Mouse (Mus musculus) hindbrain, embryonic 11.5 days (tissue): ENCODE data around the gene Ctsk. TPM values are rescaled to one million over a fixed set of nuclear protein-coding genes. Genes with fewer than 3 reads are reported as not detected.
"Not testable (repeated sequence)": the region's sequence is repeated elsewhere in the genome, so short reads cannot be mapped to it uniquely, and the experiment has no call there.

Experiments used
- ATAC-seq: fragments of 200-750 bp; cut with Nextera tagmentation; 2 replicates; pipeline ENCODE4 v1.8.0; 2017; ENCODE audit warnings: mild to moderate bottlenecking, moderate TSS enrichment, moderate library complexity; ENCODE audit not compliant: low FRiP score
- DNase-seq: peaks from one replicate; pipeline ENCODE4 v3.0.0-alpha.2; 2015; ENCODE audit warnings: low spot score
- H3K27ac ChIP-seq: fragments of 300-500 bp; sonication (generic); 2 replicates; pipeline ENCODE4 v1.5.1; 2014; ENCODE audit warnings: mild to moderate bottlenecking, low read depth, low read length
- H3K27me3 ChIP-seq: fragments of 300-500 bp; sonication (generic); 2 replicates; pipeline ENCODE4 v1.6.1; 2014; ENCODE audit warnings: mild to moderate bottlenecking, low read length, moderate library complexity, mixed read lengths; ENCODE audit not compliant: control insufficient read depth, insufficient read depth
- H3K36me3 ChIP-seq: fragments of 300-500 bp; sonication (generic); 2 replicates; pipeline ENCODE4 v1.6.1; 2014; ENCODE audit warnings: mild to moderate bottlenecking, low read length, moderate library complexity, mixed read lengths; ENCODE audit not compliant: control insufficient read depth, insufficient read depth
- H3K4me1 ChIP-seq: fragments of 300-500 bp; sonication (generic); replicated peaks from 2 replicates; pipeline ENCODE4 v1.6.1; 2014; ENCODE audit warnings: low read length, mixed read lengths; ENCODE audit not compliant: control insufficient read depth, insufficient read depth
- H3K4me2 ChIP-seq: fragments of 300-500 bp; sonication (generic); replicated peaks from 2 replicates; pipeline ENCODE4 v1.6.1; 2014; ENCODE audit warnings: mild to moderate bottlenecking, low read depth, low read length
- H3K4me3 ChIP-seq: fragments of 300-500 bp; sonication (generic); 2 replicates; pipeline ENCODE4 v1.5.1; 2014; ENCODE audit warnings: low read depth, low read length
- H3K9ac ChIP-seq: fragments of 300-500 bp; sonication (generic); 2 replicates; pipeline ENCODE4 v1.6.1; 2014; ENCODE audit warnings: low read depth, low read length
- H3K9me3 ChIP-seq: fragments of 300-500 bp; sonication (generic); 2 replicates; pipeline ENCODE4 v1.6.1; 2016; ENCODE audit warnings: low read length; ENCODE audit not compliant: control insufficient read depth
- WGBS: fragments of 180-500 bp; shearing (Covaris S2); extraction: QIAGEN DNeasy Blood & Tissue Kit; methylation state at CpG from one replicate; pipeline ENCODE4 v1.1.7; 2014; 5-methylcytosine and 5-hydroxymethylcytosine counted together
- polyA plus RNA-seq: library from polyadenylated mRNA; unstranded; fragments of >200 nt; fragmentation: Nextera tagmentation; extraction: Ambion mirVana; gene quantifications from 2 replicates; pipeline ENCODE4 v1.2.1, GENCODE M21; 2014

Gene Ctsk
- polyA plus RNA-seq, 1 experiment from 2014 or later: 10.3 TPM

DNA sequence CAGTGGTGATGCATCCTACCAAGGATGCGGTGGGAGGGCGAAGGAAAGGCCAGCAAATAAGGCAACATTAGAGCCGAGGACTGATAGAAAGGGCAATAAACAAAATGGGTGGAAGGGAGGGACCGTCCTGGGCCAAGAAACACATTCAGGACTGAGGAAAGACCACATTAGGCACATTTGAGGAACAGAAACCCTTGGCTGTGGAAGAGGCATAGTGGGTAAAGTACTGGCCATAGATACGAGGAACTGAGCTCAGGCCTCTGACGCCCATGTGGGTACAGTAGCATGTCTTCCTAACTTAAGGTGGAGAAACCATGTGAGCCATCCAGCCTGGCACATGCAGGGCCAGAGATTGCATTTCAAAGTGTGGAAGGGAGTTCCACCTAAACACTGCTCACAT is 30.8 kb downstream of the Ctsk start:
- Histone ChIP-seq H3K9me3 (no peaks in the 10 kb centered on the region), H3K4me1 (no peaks in the 10 kb centered on the region), H3K4me3 (no peak overlapping the region), H3K4me2 (no peak overlapping the region), H3K27me3 (no peaks in the 10 kb centered on the region), H3K36me3 (no peaks in the 10 kb centered on the region), H3K9ac (no peak overlapping the region), H3K27ac (no peak overlapping the region)
- ATAC-seq: no peak
- 89% methylated on average over 6 of the region's 6 CpGs for WGBS
- DNase-seq: no peak

DNA sequence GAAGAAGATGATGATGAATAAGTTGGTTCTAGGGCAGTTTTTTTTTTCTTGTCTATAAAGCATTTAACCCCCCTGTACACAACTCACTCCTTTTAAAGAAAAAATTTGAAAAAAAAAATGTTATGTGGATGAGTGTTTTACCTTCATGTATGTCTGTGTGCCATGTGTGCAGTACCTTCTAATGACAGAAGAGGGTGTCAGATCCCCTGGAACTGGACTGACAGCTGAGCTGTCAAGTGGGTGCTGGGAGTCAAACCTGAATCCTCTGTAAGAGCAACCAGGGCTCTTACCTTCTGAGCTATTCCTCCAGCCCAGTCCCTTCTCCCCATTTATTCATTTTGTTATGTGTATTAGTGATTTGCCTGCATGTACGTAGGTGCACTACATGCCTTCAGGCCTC is 32.0 kb downstream of the Ctsk start:
- no peaks in the 10 kb centered on the region for H3K36me3 ChIP-seq
- H3K4me1 ChIP-seq: no peaks in the 10 kb centered on the region
- H3K4me2 ChIP-seq: no peak overlapping the region
- no peak overlapping the region for H3K9ac ChIP-seq
- no peak overlapping the region for H3K4me3 ChIP-seq
- no peaks in the 10 kb centered on the region for H3K27me3 ChIP-seq
- no peaks in the 10 kb centered on the region for H3K9me3 ChIP-seq
- no peak overlapping the region for H3K27ac ChIP-seq
- 96% methylated on average over 1 of the region's 1 CpGs for WGBS
- ATAC-seq (no peak), DNase-seq (no peak)

DNA sequence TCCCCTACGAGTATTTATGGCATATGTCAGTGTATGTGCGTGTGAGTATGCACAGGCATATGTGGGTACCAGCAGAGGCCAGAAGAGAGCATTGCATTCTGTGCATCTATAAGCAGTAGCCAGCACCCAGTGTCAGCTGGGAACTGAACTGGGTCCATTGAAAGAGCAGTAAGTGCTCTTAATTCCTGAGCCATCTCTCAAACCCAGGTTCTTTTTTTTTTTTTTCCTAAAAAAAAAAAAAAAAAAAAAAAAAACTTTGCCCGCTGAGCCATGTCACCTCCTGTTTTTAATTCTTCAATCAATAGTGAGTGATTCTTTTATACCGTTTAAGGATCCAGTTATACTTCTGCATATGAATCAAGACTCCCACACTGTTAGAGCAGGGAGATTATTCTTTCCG is 34.3 kb downstream of the Ctsk start:
- H3K4me3 ChIP-seq: no peak overlapping the region
- no peak overlapping the region for H3K4me2 ChIP-seq
- H3K36me3 ChIP-seq: no peaks in the 10 kb centered on the region
- no peak overlapping the region for H3K9ac ChIP-seq
- no peaks in the 10 kb centered on the region for H3K9me3 ChIP-seq
- H3K4me1 ChIP-seq: no peaks in the 10 kb centered on the region
- no peak overlapping the region for H3K27ac ChIP-seq
- no peaks in the 10 kb centered on the region for H3K27me3 ChIP-seq
- 91% methylated on average over 5 of the region's 5 CpGs for WGBS
- ATAC-seq (no peak), DNase-seq (no peak)

DNA sequence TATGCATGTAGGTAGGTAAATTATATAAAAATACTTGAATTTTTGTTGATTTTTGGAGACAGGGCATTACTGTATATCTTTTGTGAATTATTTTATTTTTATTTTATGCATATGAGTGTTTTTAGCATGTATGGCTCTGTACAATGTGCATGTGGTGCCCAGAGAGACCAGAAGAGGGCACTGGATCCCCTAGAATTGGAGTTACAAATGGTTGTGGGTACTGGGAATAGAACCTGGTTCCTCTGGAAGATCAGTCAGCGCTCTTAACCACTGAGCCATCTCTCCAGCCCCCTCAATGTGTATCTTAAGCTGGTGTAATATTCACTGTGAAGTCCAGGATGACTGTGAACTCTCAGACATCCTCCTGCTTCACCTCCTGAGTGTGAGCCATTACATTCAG is 35.9 kb downstream of the Ctsk start:
- Histone ChIP-seq H3K4me2 (no peak overlapping the region), H3K27me3 (no peaks in the 10 kb centered on the region), H3K4me3 (no peak overlapping the region), H3K9me3 (no peaks in the 10 kb centered on the region), H3K27ac (no peak overlapping the region), H3K9ac (no peak overlapping the region), H3K4me1 (no peaks in the 10 kb centered on the region), H3K36me3 (no peaks in the 10 kb centered on the region)
- 85% methylated on average over 1 of the region's 1 CpGs for WGBS
- no peak for DNase-seq
- no peak for ATAC-seq

DNA sequence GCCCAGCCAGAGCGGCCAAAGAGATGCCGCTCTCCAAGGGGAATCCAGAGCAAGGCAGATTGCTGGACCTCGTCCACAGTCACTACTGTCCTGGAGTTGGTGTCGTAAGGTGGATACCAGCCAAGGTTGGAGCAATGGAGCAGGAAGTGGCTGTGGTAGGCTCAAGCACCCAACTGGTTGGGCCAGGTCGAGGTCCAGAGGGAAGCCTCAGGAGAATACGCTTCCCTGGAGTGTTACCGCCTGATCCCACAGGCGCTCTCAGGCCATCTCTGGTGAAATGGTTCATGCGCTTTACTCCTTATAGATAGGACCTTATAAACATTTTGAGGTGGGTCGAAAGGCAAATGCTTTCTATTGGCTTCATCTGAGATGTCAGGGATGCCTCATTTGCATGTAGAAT is 39.9 kb downstream of the Ctsk start:
- WGBS: 90% methylated on average over 10 of the region's 10 CpGs
- H3K9me3 ChIP-seq: no peaks in the 10 kb centered on the region
- H3K4me2 ChIP-seq: no peak overlapping the region

DNA sequence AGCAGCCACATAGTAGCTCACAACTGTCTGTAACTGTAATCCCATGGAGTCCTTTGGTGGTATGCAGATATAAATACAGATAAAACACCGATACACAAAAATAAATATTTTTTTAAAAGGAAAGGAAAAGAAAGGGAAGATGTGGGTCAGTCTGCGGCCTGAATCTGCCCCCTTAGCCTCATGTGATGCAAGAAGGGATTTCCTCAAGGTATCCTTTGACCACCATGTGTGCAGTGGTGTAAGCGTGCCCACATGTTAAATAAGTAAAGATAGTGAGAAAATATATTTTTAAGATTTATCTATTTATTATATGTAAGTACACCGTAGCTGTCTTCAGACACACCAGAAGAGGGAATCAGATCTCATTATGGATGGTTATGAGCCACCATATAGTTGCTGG is 40.8 kb downstream of the Ctsk start:
- Histone ChIP-seq H3K27me3 (no peaks in the 10 kb centered on the region), H3K4me1 (no peaks in the 10 kb centered on the region), H3K27ac (no peak overlapping the region), H3K9me3 (no peaks in the 10 kb centered on the region), H3K9ac (no peak overlapping the region), H3K36me3 (no peaks in the 10 kb centered on the region), H3K4me3 (no peak overlapping the region), H3K4me2 (no peak overlapping the region)
- DNase-seq (no peak), ATAC-seq (no peak)
- WGBS: 96% methylated on average over 4 of the region's 4 CpGs

More for the DNA sequence above, 39.9 kb downstream of the Ctsk start:
- Histone ChIP-seq H3K27me3 (no peaks in the 10 kb centered on the region), H3K4me3 (no peak overlapping the region), H3K27ac (no peak overlapping the region), H3K36me3 (no peaks in the 10 kb centered on the region), H3K4me1 (no peaks in the 10 kb centered on the region), H3K9ac (no peak overlapping the region)
- no peak for ATAC-seq
- DNase-seq: no peak

DNA sequence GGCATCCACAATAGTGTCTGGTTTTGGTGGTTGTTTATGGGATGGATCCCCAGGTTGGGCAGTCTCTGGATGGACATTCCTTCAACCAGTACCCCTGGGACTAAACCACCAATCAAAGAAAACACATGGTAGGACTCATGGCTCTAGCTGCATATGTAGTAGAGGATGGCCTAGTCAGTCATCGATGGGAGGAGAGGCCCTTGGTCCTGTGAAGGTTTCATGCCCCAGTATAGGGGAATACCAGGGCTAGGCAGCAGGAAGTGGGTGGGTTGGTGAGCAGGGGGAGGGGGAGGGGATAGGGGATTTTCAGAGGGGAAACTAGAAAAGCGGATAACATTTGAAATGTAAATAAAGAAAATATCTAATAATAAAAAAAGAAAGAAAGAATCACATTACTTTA is 42.1 kb downstream of the Ctsk start:
- DNase-seq, H3K4me3 ChIP-seq, H3K4me1 ChIP-seq, H3K27ac ChIP-seq, H3K27me3 ChIP-seq, H3K4me2 ChIP-seq, H3K9ac ChIP-seq, H3K9me3 ChIP-seq, H3K36me3 ChIP-seq, ATAC-seq: not testable (repeated sequence)
- WGBS: 87% methylated on average over 2 of the region's 2 CpGs

DNA sequence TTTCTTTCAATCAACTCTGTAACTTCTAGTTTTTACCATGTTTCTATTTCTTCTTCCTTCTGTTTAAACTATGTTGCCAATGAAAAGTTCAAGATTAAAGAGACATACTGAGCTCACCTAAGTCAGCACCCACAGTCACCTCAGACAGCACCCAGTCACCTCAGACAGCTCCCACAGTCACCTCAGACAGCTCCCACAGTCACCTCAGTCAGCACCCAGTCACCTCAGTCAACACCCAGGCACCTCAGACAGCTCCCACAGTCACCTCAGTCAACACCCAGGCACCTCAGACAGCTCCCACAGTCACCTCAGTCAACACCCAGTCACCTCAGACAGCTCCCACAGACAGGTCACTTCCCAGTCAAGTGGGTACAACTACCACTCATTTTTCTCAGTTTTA is 43.1 kb downstream of the Ctsk start:
- DNase-seq: no peak
- Histone ChIP-seq H3K4me2 (no peak overlapping the region), H3K9ac (no peak overlapping the region), H3K4me3 (no peak overlapping the region), H3K4me1 (no peaks in the 10 kb centered on the region), H3K27ac (no peak overlapping the region), H3K36me3 (no peaks in the 10 kb centered on the region), H3K27me3 (no peaks in the 10 kb centered on the region), H3K9me3 (no peaks in the 10 kb centered on the region)
- no peak for ATAC-seq

DNA sequence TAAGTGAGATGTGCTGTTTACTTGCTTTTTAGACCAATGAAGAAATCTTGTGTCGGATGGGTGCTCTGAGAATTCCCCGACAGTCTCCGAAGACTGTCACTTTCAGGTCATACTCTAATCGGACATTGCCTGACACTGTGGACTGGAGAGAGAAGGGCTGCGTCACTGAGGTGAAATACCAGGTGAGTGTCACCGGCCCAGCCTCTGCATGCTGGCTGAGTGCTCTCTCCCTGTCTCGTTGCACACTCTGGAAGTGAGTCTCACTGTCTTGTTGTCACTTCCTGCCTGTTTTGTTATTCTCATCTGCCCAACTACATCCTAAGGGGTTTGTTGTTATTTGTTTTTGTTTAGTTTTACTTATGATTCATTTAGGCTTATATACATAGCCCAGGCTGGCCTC is 43.9 kb downstream of the Ctsk start:
- no peaks in the 10 kb centered on the region for H3K36me3 ChIP-seq
- H3K4me1 ChIP-seq: no peaks in the 10 kb centered on the region
- ATAC-seq (no peak), DNase-seq (no peak)
- no peak overlapping the region for H3K4me2 ChIP-seq
- H3K27ac ChIP-seq: no peak overlapping the region
- no peaks in the 10 kb centered on the region for H3K27me3 ChIP-seq
- H3K4me3 ChIP-seq: no peak overlapping the region
- WGBS: 77% methylated on average over 7 of the region's 7 CpGs
- H3K9ac ChIP-seq: no peak overlapping the region
- no peaks in the 10 kb centered on the region for H3K9me3 ChIP-seq
